Mouse (Mus musculus) embryonic facial prominence, embryonic 12.5 days (tissue): ENCODE results near the gene Ldhc. TPM values are rescaled to one million over a fixed set of nuclear protein-coding genes. Genes with fewer than 3 reads are reported as not detected.
A peak's percentile ranks its signal among the peaks of the same experiment; 100 is the strongest.

Experiments
- ATAC-seq: fragments of 200-750 bp; cut with Nextera tagmentation; 2 replicates; pipeline ENCODE4 v1.8.0; 2017; ENCODE audit not compliant: insufficient number of reproducible peaks, insufficient read depth, low FRiP score, low TSS enrichment
- H3K27ac ChIP-seq: fragments of 300-500 bp; sonication (generic); 2 replicates; pipeline ENCODE4 v1.5.1; 2016; ENCODE audit warnings: mild to moderate bottlenecking
- H3K27me3 ChIP-seq: fragments of 300-500 bp; sonication (generic); 2 replicates; pipeline ENCODE4 v1.6.1; 2016; ENCODE audit warnings: mild to moderate bottlenecking, moderate library complexity
- H3K36me3 ChIP-seq: fragments of 300-500 bp; sonication (generic); 2 replicates; pipeline ENCODE4 v1.6.1; 2016; ENCODE audit warnings: mild to moderate bottlenecking
- H3K4me1 ChIP-seq: fragments of 300-500 bp; sonication (generic); 2 replicates; pipeline ENCODE4 v1.6.1; 2016
- H3K4me2 ChIP-seq: fragments of 300-500 bp; sonication (generic); replicated peaks from 2 replicates; pipeline ENCODE4 v1.6.1; 2016; ENCODE audit warnings: mild to moderate bottlenecking, moderate library complexity
- H3K4me3 ChIP-seq: fragments of 300-500 bp; sonication (generic); 2 replicates; pipeline ENCODE4 v1.5.1; 2016; ENCODE audit warnings: mild to moderate bottlenecking
- H3K9ac ChIP-seq: fragments of 300-500 bp; sonication (generic); 2 replicates; pipeline ENCODE4 v1.6.1; 2016; ENCODE audit warnings: mild to moderate bottlenecking, moderate library complexity
- H3K9me3 ChIP-seq: fragments of 300-500 bp; sonication (generic); 2 replicates; pipeline ENCODE4 v1.6.1; 2016; ENCODE audit warnings: mild to moderate bottlenecking, moderate library complexity
- WGBS: fragments of 180-500 bp; shearing (Covaris S2); methylation state at CpG from one replicate; pipeline ENCODE4 v1.1.7; 2016; 5-methylcytosine and 5-hydroxymethylcytosine counted together
- polyA plus RNA-seq: library from polyadenylated mRNA; unstranded; fragments of >200 nt; fragmentation: Nextera tagmentation; extraction: Ambion mirVana; gene quantifications from 2 replicates; pipeline ENCODE4 v1.2.1, GENCODE M21; 2016

Gene Ldhc
- polyA plus RNA-seq, 1 experiment from 2014 or later = not detected

DNA sequence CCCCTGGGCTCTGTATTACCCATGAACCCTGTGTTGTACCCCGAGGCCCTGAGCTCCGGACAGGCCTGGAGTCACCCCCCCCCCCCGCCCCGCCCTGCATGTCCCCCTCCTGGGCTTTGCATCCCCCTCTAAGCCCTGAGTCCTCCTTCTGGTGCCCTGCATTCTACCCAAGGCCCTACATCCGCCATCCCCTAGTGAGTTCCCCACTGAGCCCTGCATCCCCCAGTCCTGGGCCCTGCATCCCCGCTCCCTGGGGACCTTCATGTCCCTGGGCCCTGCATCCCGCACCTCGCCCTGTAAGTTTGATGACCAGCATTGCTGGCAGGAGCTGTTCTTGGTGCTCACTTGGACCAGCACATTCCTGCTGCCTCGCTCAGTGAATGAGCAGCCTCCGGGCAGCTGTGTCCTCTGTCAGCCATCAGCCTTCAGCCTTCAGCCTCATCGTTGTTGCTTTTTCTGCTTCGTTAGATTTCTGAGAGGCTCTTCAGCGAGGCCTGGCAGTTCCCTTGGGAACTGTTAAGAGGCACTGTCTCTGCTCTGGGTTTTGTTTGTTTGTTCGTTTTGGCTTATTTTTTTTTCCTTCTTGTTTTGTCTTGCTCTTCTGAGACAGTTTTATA is 25.9 kb upstream of the Ldhc start:
- H3K4me1 ChIP-seq = peaks cover 23% of the 10 kb centered on the region
- H3K9me3 ChIP-seq = no peaks in the 10 kb centered on the region
- H3K27me3 ChIP-seq = no peaks in the 10 kb centered on the region
- no peaks in the 10 kb centered on the region for H3K36me3 ChIP-seq
- WGBS = 35% methylated on average over 12 of the region's 14 CpGs
- H3K27ac ChIP-seq = no peak overlapping the region
- H3K4me2 ChIP-seq = no peak overlapping the region
- no peak overlapping the region for H3K4me3 ChIP-seq
- ATAC-seq = no peak
- H3K9ac ChIP-seq = no peak overlapping the region

DNA sequence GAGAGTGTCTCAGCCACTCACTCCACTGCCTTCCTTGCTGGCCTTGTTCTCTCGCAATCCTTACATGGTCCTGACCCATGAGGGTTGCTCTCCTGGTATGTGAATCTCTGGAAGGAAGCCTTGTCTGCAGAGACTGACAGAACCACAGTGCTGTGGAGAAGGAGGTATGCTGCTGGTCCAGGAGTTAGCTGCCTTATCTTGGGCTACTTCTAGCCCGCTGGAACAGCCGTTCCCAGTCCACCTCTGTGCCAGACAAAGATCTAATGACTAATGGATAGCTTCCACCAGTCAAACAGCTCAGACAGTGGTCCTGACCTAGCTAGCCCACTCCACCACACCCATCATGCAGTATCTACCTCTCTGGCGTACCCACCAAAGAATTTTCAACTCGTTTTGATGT is 24.6 kb upstream of the Ldhc start:
- H3K27me3 ChIP-seq = 0 out of 2 replicates have a peak, but pooled peaks cover 5% of the 10 kb centered on the region
- peaks cover 23% of the 10 kb centered on the region for H3K4me1 ChIP-seq
- H3K4me2 ChIP-seq = no peak overlapping the region
- H3K36me3 ChIP-seq = no peaks in the 10 kb centered on the region
- no peak overlapping the region for H3K9ac ChIP-seq
- 80% methylated on average over 5 of the region's 5 CpGs for WGBS
- no peak for ATAC-seq
- H3K27ac ChIP-seq = no peak overlapping the region
- H3K4me3 ChIP-seq = no peak overlapping the region
- no peaks in the 10 kb centered on the region for H3K9me3 ChIP-seq

DNA sequence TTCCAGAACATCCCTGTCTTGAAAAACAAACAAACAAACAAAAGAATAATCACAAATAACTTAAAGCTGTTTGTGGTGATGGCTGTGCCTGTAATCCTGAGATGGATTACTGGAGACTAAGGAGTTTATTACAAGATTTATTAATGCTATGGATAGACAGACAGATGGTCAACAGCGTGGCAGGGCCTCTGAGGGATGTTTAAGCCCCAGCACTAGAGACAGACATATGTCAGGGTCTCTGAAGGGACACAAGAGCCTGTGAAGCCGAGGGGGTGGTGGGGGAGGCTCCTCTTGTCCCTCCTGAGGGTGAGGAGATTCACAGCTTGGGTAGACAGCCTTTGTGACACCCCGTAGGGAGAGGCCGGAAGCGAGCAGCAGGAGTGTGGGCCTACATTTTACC is 23.9 kb upstream of the Ldhc start:
- Histone ChIP-seq H3K9me3 (no peaks in the 10 kb centered on the region), H3K27me3 (0 out of 2 replicates have a peak, but pooled peaks cover 6% of the 10 kb centered on the region), H3K4me3 (no peak overlapping the region), H3K4me2 (no peak overlapping the region), H3K9ac (no peak overlapping the region), H3K4me1 (peaks cover 23% of the 10 kb centered on the region), H3K36me3 (no peaks in the 10 kb centered on the region), H3K27ac (no peak overlapping the region)
- no peak for ATAC-seq
- 56% methylated on average over 5 of the region's 5 CpGs for WGBS

GRCm38 (mm10) chr7:46838104-46838671 is 22.8 kb upstream of the Ldhc start:
- Histone ChIP-seq H3K4me1 (peaks cover 23% of the 10 kb centered on the region), H3K4me2 (peak overlapping the region; percentile 36; the same call in 1 of the 2 replicates), H3K4me3 (no peak overlapping the region), H3K9me3 (no peaks in the 10 kb centered on the region), H3K27ac (peak overlapping the region; percentile 70; the same call in 1 of the 2 replicates), H3K9ac (no peak overlapping the region), H3K36me3 (no peaks in the 10 kb centered on the region), H3K27me3 (0 out of 2 replicates have a peak, but pooled peaks cover 6% of the 10 kb centered on the region)
- peak; percentile 45; the same call in 1 of the 2 replicates for ATAC-seq
- WGBS = 2% methylated on average over 9 of the region's 9 CpGs

DNA sequence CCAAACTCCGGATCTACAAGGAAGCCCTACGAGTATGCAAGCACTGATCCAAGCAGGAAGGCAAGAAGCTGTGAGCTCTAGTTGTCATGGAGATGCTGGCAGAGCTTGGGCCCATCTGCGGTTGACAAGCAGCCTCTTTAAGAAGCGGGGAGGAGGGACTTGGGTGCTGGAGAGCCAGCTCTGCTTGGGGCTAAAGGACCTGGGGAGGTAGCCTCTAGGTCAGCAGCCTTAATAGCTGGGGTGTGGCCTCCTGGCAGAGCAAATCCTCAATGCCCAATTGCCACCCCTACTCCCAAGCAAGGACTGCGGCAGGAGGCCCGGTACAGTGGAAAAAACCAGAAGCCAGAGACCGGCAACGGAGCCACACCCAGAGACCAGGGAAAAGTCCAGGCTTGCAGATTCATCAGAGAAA is 22.1 kb upstream of the Ldhc start:
- H3K9me3 ChIP-seq = no peaks in the 10 kb centered on the region
- H3K9ac ChIP-seq = no peak overlapping the region
- WGBS = 8% methylated on average over 8 of the region's 8 CpGs
- no peaks in the 10 kb centered on the region for H3K36me3 ChIP-seq
- peak overlapping the region; percentile 12; the same call in 1 of the 2 replicates for H3K4me2 ChIP-seq
- no peak overlapping the region for H3K4me3 ChIP-seq
- no peak for ATAC-seq
- H3K4me1 ChIP-seq = peaks cover 23% of the 10 kb centered on the region
- 0 out of 2 replicates have a peak, but pooled peaks cover 6% of the 10 kb centered on the region for H3K27me3 ChIP-seq
- H3K27ac ChIP-seq = peak overlapping the region; percentile 30; the same call in 1 of the 2 replicates

GRCm38 (mm10) chr7:46839446-46839845 is 21.6 kb upstream of the Ldhc start:
- Histone ChIP-seq H3K36me3 (no peaks in the 10 kb centered on the region), H3K9ac (no peak overlapping the region), H3K4me3 (no peak overlapping the region), H3K4me1 (peaks cover 23% of the 10 kb centered on the region), H3K9me3 (no peaks in the 10 kb centered on the region), H3K4me2 (0 out of 2 replicates have a peak overlapping the region, but pooled peaks have one; percentile 12), H3K27ac (no peak overlapping the region), H3K27me3 (0 out of 2 replicates have a peak, but pooled peaks cover 6% of the 10 kb centered on the region)
- WGBS = 29% methylated on average over 7 of the region's 7 CpGs
- ATAC-seq = no peak

DNA sequence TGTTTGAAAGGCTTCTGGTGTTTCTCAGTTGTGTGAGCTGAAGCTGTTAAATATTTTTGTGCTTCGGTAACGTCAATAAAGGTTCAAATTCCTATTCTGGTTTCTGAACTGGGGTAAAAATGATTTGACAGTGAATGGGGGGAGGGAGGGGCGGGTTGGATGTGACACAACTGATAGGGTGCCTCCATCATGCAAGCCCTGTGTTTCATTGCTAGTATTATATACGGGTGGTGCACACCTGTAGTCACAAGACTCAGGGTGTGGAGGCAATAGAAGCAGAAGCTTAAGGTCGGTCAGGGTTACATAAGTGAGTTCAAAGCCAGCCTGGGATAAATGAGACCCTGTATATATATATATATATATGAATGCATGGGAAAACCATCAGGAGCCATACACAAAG is 21.1 kb upstream of the Ldhc start:
- Histone ChIP-seq H3K4me2 (no peak overlapping the region), H3K4me3 (no peak overlapping the region), H3K9me3 (no peaks in the 10 kb centered on the region), H3K4me1 (peaks cover 26% of the 10 kb centered on the region), H3K27ac (no peak overlapping the region), H3K27me3 (0 out of 2 replicates have a peak, but pooled peaks cover 6% of the 10 kb centered on the region), H3K36me3 (no peaks in the 10 kb centered on the region), H3K9ac (no peak overlapping the region)
- ATAC-seq = no peak
- 63% methylated on average over 5 of the region's 5 CpGs for WGBS

DNA sequence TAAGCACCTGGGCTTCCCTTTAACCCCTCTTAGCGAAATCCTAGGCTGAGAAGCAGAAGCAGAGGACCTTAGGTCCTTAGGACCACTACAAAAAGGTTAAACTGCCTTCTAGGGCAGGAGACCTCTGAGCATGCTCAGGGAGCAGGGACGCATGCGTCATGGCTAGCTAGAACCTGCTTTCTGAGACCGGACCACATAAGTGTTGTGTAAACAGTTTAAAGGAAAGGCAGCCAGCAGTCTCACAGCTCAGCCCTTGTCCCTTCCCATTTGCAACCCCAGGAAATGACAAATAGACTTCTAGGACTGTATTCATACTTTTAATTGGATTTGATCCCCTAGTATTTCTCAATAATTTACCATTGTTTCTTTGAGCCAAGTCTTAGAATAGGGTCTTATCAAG is 20.7 kb upstream of the Ldhc start:
- Histone ChIP-seq H3K9me3 (no peaks in the 10 kb centered on the region), H3K4me1 (peaks cover 26% of the 10 kb centered on the region), H3K4me3 (no peak overlapping the region), H3K4me2 (no peak overlapping the region), H3K36me3 (no peaks in the 10 kb centered on the region), H3K27ac (no peak overlapping the region), H3K9ac (no peak overlapping the region), H3K27me3 (0 out of 2 replicates have a peak, but pooled peaks cover 6% of the 10 kb centered on the region)
- WGBS = 46% methylated on average over 4 of the region's 4 CpGs
- no peak for ATAC-seq

GRCm38 (mm10) chr7:46840787-46841525 is 20.0 kb upstream of the Ldhc start, which contains the start of gene Ldha:
Ldha (plus strand) TSS chr7:46841475.
- ATAC-seq = no peak
- WGBS = 22% methylated on average over 6 of the region's 6 CpGs
- peaks cover 26% of the 10 kb centered on the region for H3K4me1 ChIP-seq

GRCm38 (mm10) chr7:46842278-46842677 is 18.7 kb upstream of the Ldhc start:
- Histone ChIP-seq H3K9ac (no peak overlapping the region), H3K4me1 (peaks cover 32% of the 10 kb centered on the region), H3K27ac (no peak overlapping the region), H3K36me3 (no peaks in the 10 kb centered on the region), H3K27me3 (0 out of 2 replicates have a peak, but pooled peaks cover 6% of the 10 kb centered on the region), H3K4me3 (no peak overlapping the region), H3K9me3 (no peaks in the 10 kb centered on the region), H3K4me2 (no peak overlapping the region)
- WGBS = 24% methylated on average over 5 of the region's 5 CpGs
- ATAC-seq = no peak

More at GRCm38 (mm10) chr7:46840787-46841525, 20.0 kb upstream of the Ldhc start, which contains the start of gene Ldha:
- Histone ChIP-seq H3K4me2 (no peak within 1 kb of the TSS), H3K9ac (no peak within 1 kb of the TSS), H3K27ac (no peak within 1 kb of the TSS), H3K9me3 (no peaks in the 10 kb centered on the region), H3K4me3 (no peak within 1 kb of the TSS), H3K27me3 (0 out of 2 replicates have a peak, but pooled peaks cover 6% of the 10 kb centered on the region), H3K36me3 (no peaks in the 10 kb centered on the region)

GRCm38 (mm10) chr7:46843576-46843975 is 17.4 kb upstream of the Ldhc start:
- Histone ChIP-seq H3K4me3 (no peak overlapping the region), H3K27ac (no peak overlapping the region), H3K27me3 (0 out of 2 replicates have a peak, but pooled peaks cover 6% of the 10 kb centered on the region), H3K4me1 (peaks cover 23% of the 10 kb centered on the region), H3K9me3 (no peaks in the 10 kb centered on the region), H3K4me2 (no peak overlapping the region), H3K9ac (no peak overlapping the region), H3K36me3 (peaks cover 5% of the 10 kb centered on the region)
- WGBS = 86% methylated on average over 4 of the region's 4 CpGs
- no peak for ATAC-seq
